34 mouse cellular contexts compared by ENCODE assay signal in the genomic region with DNA sequence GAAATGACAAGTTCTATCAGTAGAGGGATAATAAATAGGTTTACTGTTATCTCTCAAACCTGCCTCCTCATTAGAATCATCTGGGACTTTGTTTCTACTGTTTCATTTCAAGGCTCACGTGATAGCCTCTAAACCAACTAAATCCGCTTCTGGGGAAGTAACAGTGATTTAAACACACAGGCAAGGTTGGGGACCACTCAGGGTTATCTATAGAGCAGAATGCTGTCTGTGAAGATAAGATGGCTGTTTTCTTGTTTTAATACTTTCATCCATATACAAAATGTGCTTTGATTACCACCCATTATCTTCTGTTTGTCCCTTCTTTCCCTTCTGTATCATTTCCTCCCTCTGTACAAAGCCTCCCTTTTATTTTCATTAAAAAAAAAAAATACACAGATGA.
"Had no signal": no experiment of that assay in that cellular context is flagged by ENCODE, and none has a peak within 500 bp of the region (broad histone marks: within the 10 kb centered on the region; RNA-seq: fewer than 3 reads in every experiment).

No protein-coding gene starts in this region.

- H3K9me3 ChIP-seq: heart, embryonic 10.5 days; heart, embryonic 12.5 days; heart, embryonic 13.5 days; heart, embryonic 15.5 days; hindbrain, embryonic 10.5 days; hindbrain, embryonic 12.5 days; hindbrain, embryonic 13.5 days; hindbrain, embryonic 15.5 days; intestine, embryonic 15.5 days; kidney, embryonic 15.5 days had no signal

- H3K4me3 ChIP-seq: heart, embryonic 10.5 days; heart, embryonic 12.5 days; heart, embryonic 13.5 days; heart, embryonic 15.5 days; hindbrain, embryonic 10.5 days; hindbrain, embryonic 12.5 days; hindbrain, embryonic 13.5 days; hindbrain, embryonic 15.5 days; intestine, embryonic 15.5 days; kidney, embryonic 15.5 days; layer of hippocampus, adult 2 months had no signal

- H3K27me3 ChIP-seq: heart, embryonic 12.5 days; heart, embryonic 13.5 days; heart, embryonic 15.5 days; hindbrain, embryonic 12.5 days; hindbrain, embryonic 13.5 days; hindbrain, embryonic 15.5 days; intestine, embryonic 15.5 days; kidney, embryonic 15.5 days had no signal

- DNase-seq: heart, postnatal 14 days; heart, postnatal 36 days; heart, postnatal 4 days; kidney, adult 11 months; kidney, adult 18-20 months; kidney, adult 2 months; kidney, adult 8-10 months; kidney, adult 9 months; kidney, postnatal 10 days; kidney, postnatal 14 days; kidney, postnatal 25 days; kidney, postnatal 36 days; kidney, postnatal 4 days; layer of hippocampus, adult 9-11 months; layer of hippocampus, postnatal 36 days had no signal

- H3K4me2 ChIP-seq: heart, embryonic 11.5 days; heart, embryonic 12.5 days; heart, embryonic 13.5 days; heart, embryonic 15.5 days; hindbrain, embryonic 12.5 days; hindbrain, embryonic 13.5 days; hindbrain, embryonic 14.5 days; hindbrain, embryonic 15.5 days; intestine, embryonic 15.5 days; kidney, embryonic 15.5 days had no signal

- H3K9ac ChIP-seq: heart, embryonic 12.5 days; heart, embryonic 13.5 days; heart, embryonic 15.5 days; hindbrain, embryonic 13.5 days; hindbrain, embryonic 14.5 days; hindbrain, embryonic 15.5 days; intestine, embryonic 15.5 days; kidney, embryonic 15.5 days had no signal

- H3K36me3 ChIP-seq: heart, embryonic 10.5 days; heart, embryonic 12.5 days; heart, embryonic 13.5 days; heart, embryonic 15.5 days; hindbrain, embryonic 10.5 days; hindbrain, embryonic 12.5 days; hindbrain, embryonic 13.5 days; hindbrain, embryonic 15.5 days; intestine, embryonic 15.5 days; kidney, embryonic 15.5 days had no signal

- ATAC-seq: hindbrain, embryonic 16.5 days; hindbrain, postnatal 0 days; inflammation-experienced regulatory T-cells, adult 6 months; intestine, embryonic 15.5 days; intestine, embryonic 16.5 days; intestine, postnatal 0 days had no signal

- H3K27ac ChIP-seq: heart, embryonic 10.5 days; heart, embryonic 13.5 days; heart, embryonic 15.5 days; hindbrain, embryonic 10.5 days; hindbrain, embryonic 12.5 days; hindbrain, embryonic 13.5 days; hindbrain, embryonic 14.5 days; hindbrain, embryonic 15.5 days; hindbrain, postnatal 0 days; intestine, embryonic 15.5 days; kidney, embryonic 15.5 days; kidney, postnatal 0 days; layer of hippocampus, adult 2 months had no signal
